Mouse (Mus musculus) ES-Bruce4 (cell line): Measurements from ENCODE around the gene Thap7.

Experiments used
- CTCF ChIP-seq: IDR thresholded peaks from one replicate; pipeline ENCODE4 v1.8.1; 2011; ENCODE audit warnings: low read depth, low read length
- EP300 ChIP-seq: IDR thresholded peaks from 2 replicates; pipeline ENCODE4 v1.6.1; 2011; ENCODE audit warnings: low read depth, low read length; ENCODE audit not compliant: insufficient read depth
- POLR2A ChIP-seq: IDR thresholded peaks from one replicate; pipeline ENCODE4 v1.8.1; 2011; ENCODE audit warnings: low read length; ENCODE audit not compliant: insufficient read depth

- TF ChIP-seq CTCF (no peak), POLR2A (no peak), EP300 (no peak)
These were observed 20.8 kb downstream of the Thap7 start for GRCm38 (mm10) chr16:17510143-17510542.
